Mouse (Mus musculus) heart, embryonic 13.5 days (tissue): ENCODE measurements at regions not wholly inside any gene's neighbourhood (a gene's known extent, or its start where the extent isn't known, plus 50 kb on each side); places are given as distances from the start of the nearest gene placed in this dataset.
"Not testable (repeated sequence)": the region's sequence is repeated elsewhere in the genome, so short reads cannot be mapped to it uniquely, and the experiment has no call there.

Experiments
- ATAC-seq: fragments of 200-750 bp; cut with Nextera tagmentation; 2 replicates; pipeline ENCODE4 v1.8.0; 2017; ENCODE audit warnings: moderate TSS enrichment; ENCODE audit not compliant: insufficient number of reproducible peaks, low FRiP score, low TSS enrichment; ENCODE audit errors: extremely low read depth
- H3K27ac ChIP-seq: fragments of 300-500 bp; sonication (generic); replicated peaks from 2 replicates; pipeline ENCODE4 v1.5.1; 2015; ENCODE audit warnings: moderate library complexity, mild to moderate bottlenecking, inconsistent platforms
- H3K27me3 ChIP-seq: fragments of 300-500 bp; sonication (generic); replicated peaks from 2 replicates; pipeline ENCODE4 v1.6.1; 2015; ENCODE audit warnings: mild to moderate bottlenecking, inconsistent platforms
- H3K36me3 ChIP-seq: fragments of 300-500 bp; sonication (generic); 2 replicates; pipeline ENCODE4 v1.6.1; 2015; ENCODE audit warnings: mild to moderate bottlenecking, inconsistent platforms
- H3K4me1 ChIP-seq: fragments of 300-500 bp; sonication (generic); 2 replicates; pipeline ENCODE4 v1.6.1; 2015; ENCODE audit warnings: inconsistent platforms
- H3K4me2 ChIP-seq: fragments of 300-500 bp; sonication (generic); 2 replicates; pipeline ENCODE4 v1.6.1; 2015; ENCODE audit warnings: inconsistent platforms, mild to moderate bottlenecking, moderate library complexity
- H3K4me3 ChIP-seq: fragments of 300-500 bp; sonication (generic); 2 replicates; pipeline ENCODE4 v1.5.1; 2015; ENCODE audit warnings: moderate library complexity, mild to moderate bottlenecking, inconsistent platforms
- H3K9ac ChIP-seq: fragments of 300-500 bp; sonication (generic); 2 replicates; pipeline ENCODE4 v1.6.1; 2015; ENCODE audit warnings: inconsistent platforms, mild to moderate bottlenecking, moderate library complexity
- H3K9me3 ChIP-seq: fragments of 300-500 bp; sonication (generic); 2 replicates; pipeline ENCODE4 v1.6.1; 2016; ENCODE audit warnings: inconsistent platforms
- WGBS: fragments of 180-500 bp; shearing (Covaris S2); methylation state at CpG from one replicate; pipeline ENCODE4 v1.1.7; 2015; ENCODE audit warnings: mixed read lengths; 5-methylcytosine and 5-hydroxymethylcytosine counted together

GRCm38 (mm10) chr1:12025791-12026190 lies 611.9 kb downstream of the A830018L16Rik start:
- no peak for ATAC-seq
- Histone ChIP-seq H3K4me2 (no peak overlapping the region), H3K27me3 (no peaks in the 10 kb centered on the region), H3K9ac (no peak overlapping the region), H3K9me3 (peaks cover 4% of the 10 kb centered on the region; the same call in 1 of the 2 replicates), H3K4me1 (no peaks in the 10 kb centered on the region), H3K27ac (no peak overlapping the region), H3K4me3 (no peak overlapping the region), H3K36me3 (no peaks in the 10 kb centered on the region)

DNA sequence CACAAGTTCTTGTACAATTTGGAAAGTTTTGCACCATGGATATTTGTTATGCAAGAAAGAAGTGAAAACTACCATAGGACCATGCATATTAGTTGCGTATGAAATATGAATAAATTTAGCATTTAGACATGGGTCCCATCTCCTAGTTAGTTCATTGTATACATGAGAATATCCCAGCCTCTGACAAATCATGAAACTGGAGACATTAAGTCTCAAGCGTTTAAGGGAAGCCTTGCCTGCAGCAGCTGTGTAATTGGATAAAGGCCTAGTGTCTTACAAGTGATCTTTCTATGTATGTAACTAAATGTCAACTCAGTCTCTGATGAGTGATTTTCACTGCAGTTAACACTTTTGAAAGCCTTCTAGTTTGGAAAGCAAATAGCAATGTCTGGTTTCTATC lies 613.5 kb downstream of the A830018L16Rik start:
- no peak for ATAC-seq
- H3K4me3 ChIP-seq: no peak overlapping the region
- H3K9ac ChIP-seq: no peak overlapping the region
- 76% methylated on average over 2 of the region's 2 CpGs for WGBS
- H3K36me3 ChIP-seq: no peaks in the 10 kb centered on the region
- no peak overlapping the region for H3K27ac ChIP-seq
- no peaks in the 10 kb centered on the region for H3K27me3 ChIP-seq
- no peaks in the 10 kb centered on the region for H3K4me1 ChIP-seq
- H3K9me3 ChIP-seq: peaks cover 4% of the 10 kb centered on the region; the same call in 1 of the 2 replicates
- H3K4me2 ChIP-seq: no peak overlapping the region

GRCm38 (mm10) chr1:12028074-12028473 lies 614.2 kb downstream of the A830018L16Rik start:
- no peaks in the 10 kb centered on the region for H3K4me1 ChIP-seq
- no peaks in the 10 kb centered on the region for H3K9me3 ChIP-seq
- WGBS: 76% methylated on average over 4 of the region's 4 CpGs
- no peak overlapping the region for H3K27ac ChIP-seq
- no peak overlapping the region for H3K4me3 ChIP-seq
- H3K27me3 ChIP-seq: no peaks in the 10 kb centered on the region
- H3K9ac ChIP-seq: no peak overlapping the region
- H3K36me3 ChIP-seq: no peaks in the 10 kb centered on the region
- ATAC-seq: no peak
- no peak overlapping the region for H3K4me2 ChIP-seq

DNA sequence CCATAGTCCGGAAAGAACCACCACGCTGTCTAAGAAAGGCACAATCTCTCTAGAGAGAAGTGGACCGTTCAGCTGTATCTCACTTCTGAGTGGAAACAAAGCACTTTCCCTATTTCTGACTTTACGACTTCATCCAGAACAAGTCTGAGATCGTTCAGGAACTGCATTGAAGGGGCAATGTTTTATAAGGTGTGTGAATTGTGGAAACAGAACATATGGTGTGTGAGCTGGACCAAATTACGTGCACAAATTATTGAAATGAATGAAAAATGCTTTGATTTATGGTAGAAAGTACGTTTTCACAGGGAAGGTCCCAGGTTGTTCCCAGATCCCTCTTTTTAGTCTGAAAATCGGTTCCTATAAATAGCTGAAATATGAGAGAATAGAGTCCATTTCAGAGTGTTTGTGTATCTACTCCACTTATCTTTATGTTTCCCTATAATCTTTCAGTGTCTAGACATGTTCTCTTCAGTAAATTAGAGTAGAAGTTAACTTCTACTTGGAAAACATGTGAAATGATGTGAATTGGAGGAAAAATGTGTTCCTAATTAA lies 638.1 kb downstream of the A830018L16Rik start:
- 57% methylated on average over 8 of the region's 8 CpGs for WGBS
- no peaks in the 10 kb centered on the region for H3K9me3 ChIP-seq
- H3K4me1 ChIP-seq: no peaks in the 10 kb centered on the region
- H3K4me3 ChIP-seq: no peak overlapping the region
- no peak overlapping the region for H3K9ac ChIP-seq
- ATAC-seq: no peak
- no peaks in the 10 kb centered on the region for H3K27me3 ChIP-seq
- no peaks in the 10 kb centered on the region for H3K36me3 ChIP-seq
- no peak overlapping the region for H3K4me2 ChIP-seq
- no peak overlapping the region for H3K27ac ChIP-seq

GRCm38 (mm10) chr1:12055865-12056560 lies 642.1 kb downstream of the A830018L16Rik start:
- no peaks in the 10 kb centered on the region for H3K4me1 ChIP-seq
- no peak overlapping the region for H3K27ac ChIP-seq
- H3K4me3 ChIP-seq: no peak overlapping the region
- 56% methylated on average over 3 of the region's 3 CpGs for WGBS
- H3K36me3 ChIP-seq: no peaks in the 10 kb centered on the region
- H3K9ac ChIP-seq: no peak overlapping the region
- no peak for ATAC-seq
- H3K4me2 ChIP-seq: no peak overlapping the region
- no peaks in the 10 kb centered on the region for H3K9me3 ChIP-seq
- H3K27me3 ChIP-seq: no peaks in the 10 kb centered on the region

DNA sequence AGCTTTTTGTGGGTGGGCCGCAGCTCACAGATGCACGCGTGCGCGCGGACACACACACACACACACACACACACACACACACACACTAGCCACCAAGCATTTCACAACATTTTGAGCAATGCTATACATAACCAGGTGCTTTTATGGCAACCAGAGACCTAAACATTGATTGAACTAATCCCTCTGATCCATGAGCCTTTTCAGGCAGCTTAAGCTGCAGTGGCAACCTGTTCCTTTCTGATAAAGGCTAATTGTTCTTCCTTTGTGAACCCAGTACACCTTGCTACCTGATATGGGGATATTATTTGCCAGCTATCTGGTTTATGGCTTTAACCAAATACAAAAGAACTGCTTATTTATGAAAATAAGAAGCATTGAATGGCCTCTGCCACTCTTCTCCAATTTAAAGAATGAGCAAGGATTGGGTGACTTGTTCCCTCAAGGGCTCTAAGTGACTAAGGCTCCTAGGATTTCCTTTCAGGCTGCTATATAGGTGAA lies 651.2 kb downstream of the A830018L16Rik start:
- Histone ChIP-seq H3K9me3 (no peaks in the 10 kb centered on the region), H3K36me3 (no peaks in the 10 kb centered on the region), H3K27ac (no peak overlapping the region), H3K4me1 (no peaks in the 10 kb centered on the region), H3K4me3 (no peak overlapping the region), H3K4me2 (no peak overlapping the region), H3K9ac (no peak overlapping the region), H3K27me3 (no peaks in the 10 kb centered on the region)
- ATAC-seq: no peak
- 93% methylated on average over 6 of the region's 6 CpGs for WGBS

- H3K36me3 ChIP-seq: no peaks in the 10 kb centered on the region
- H3K4me2 ChIP-seq: no peak overlapping the region
- H3K27me3 ChIP-seq: no peaks in the 10 kb centered on the region
- H3K4me3 ChIP-seq: no peak overlapping the region
- no peak for ATAC-seq
- H3K9me3 ChIP-seq: no peaks in the 10 kb centered on the region
- H3K9ac ChIP-seq: no peak overlapping the region
- no peaks in the 10 kb centered on the region for H3K4me1 ChIP-seq
- no peak overlapping the region for H3K27ac ChIP-seq
- WGBS: 72% methylated on average over 1 of the region's 1 CpGs
Measured at GRCm38 (mm10) chr1:12092564-12093504, 678.9 kb downstream of the A830018L16Rik start.

GRCm38 (mm10) chr1:12115041-12115828 lies 701.3 kb downstream of the A830018L16Rik start:
- no peak for ATAC-seq
- no peaks in the 10 kb centered on the region for H3K27me3 ChIP-seq

GRCm38 (mm10) chr1:12117083-12117482 lies 703.2 kb downstream of the A830018L16Rik start:
- 76% methylated on average over 4 of the region's 4 CpGs for WGBS
- Histone ChIP-seq H3K4me1 (peaks cover 8% of the 10 kb centered on the region), H3K4me3 (no peak overlapping the region), H3K9ac (no peak overlapping the region), H3K27ac (no peak overlapping the region), H3K27me3 (no peaks in the 10 kb centered on the region), H3K4me2 (no peak overlapping the region), H3K9me3 (no peaks in the 10 kb centered on the region), H3K36me3 (no peaks in the 10 kb centered on the region)
- no peak for ATAC-seq

More at GRCm38 (mm10) chr1:12115041-12115828, 701.3 kb downstream of the A830018L16Rik start:
- Histone ChIP-seq H3K9ac (no peak overlapping the region), H3K4me2 (no peak overlapping the region), H3K9me3 (no peaks in the 10 kb centered on the region), H3K4me1 (no peaks in the 10 kb centered on the region), H3K27ac (no peak overlapping the region), H3K4me3 (no peak overlapping the region), H3K36me3 (no peaks in the 10 kb centered on the region)

DNA sequence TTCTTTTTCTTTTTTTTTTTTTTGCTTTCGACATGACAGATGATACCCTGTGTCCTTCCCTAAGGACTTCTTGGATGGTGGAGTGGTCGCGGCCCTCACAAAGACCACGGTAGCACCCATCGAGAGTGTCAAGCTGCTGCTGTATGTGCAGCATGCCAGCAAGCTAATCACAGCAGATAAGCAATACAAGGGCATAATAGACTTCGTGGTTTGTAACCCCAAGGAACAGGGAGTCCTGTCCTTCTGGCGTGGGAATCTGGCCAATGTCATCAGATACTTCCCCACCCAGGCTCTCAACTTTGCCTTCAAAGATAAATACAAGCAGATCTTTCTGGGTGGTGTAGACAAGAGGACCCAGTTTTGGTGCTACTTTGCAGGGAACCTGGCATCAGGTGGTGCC lies 707.0 kb downstream of the A830018L16Rik start:
- no peak overlapping the region for H3K4me3 ChIP-seq
- 44% methylated on average over 7 of the region's 7 CpGs for WGBS
- no peak overlapping the region for H3K4me2 ChIP-seq
- no peaks in the 10 kb centered on the region for H3K27me3 ChIP-seq
- peaks cover 8% of the 10 kb centered on the region for H3K4me1 ChIP-seq
- H3K27ac ChIP-seq: no peak overlapping the region
- H3K9me3 ChIP-seq: no peaks in the 10 kb centered on the region
- H3K9ac ChIP-seq: no peak overlapping the region
- ATAC-seq: no peak
- no peaks in the 10 kb centered on the region for H3K36me3 ChIP-seq

GRCm38 (mm10) chr1:12126611-12127010 lies 712.7 kb downstream of the A830018L16Rik start:
- not testable (repeated sequence) for H3K9me3 ChIP-seq, H3K4me2 ChIP-seq, H3K36me3 ChIP-seq, H3K4me3 ChIP-seq, H3K9ac ChIP-seq, H3K27me3 ChIP-seq, H3K4me1 ChIP-seq, H3K27ac ChIP-seq, ATAC-seq
- WGBS: 27% methylated on average over 2 of the region's 2 CpGs
